Mouse (Mus musculus) megakaryocyte, embryonic 14.5 days (primary cell): ENCODE measurements around the gene Lif.

ENCODE experiments used
- FLI1 ChIP-seq: IDR thresholded peaks from 2 replicates; pipeline ENCODE4 v1.6.1; 2012; ENCODE audit warnings: low read length, inconsistent platforms, mixed read lengths
- GATA1 ChIP-seq: IDR thresholded peaks from 3 replicates; pipeline ENCODE4 v1.6.1; 2012; ENCODE audit warnings: mixed read lengths, low read length, inconsistent platforms, borderline replicate concordance

DNA sequence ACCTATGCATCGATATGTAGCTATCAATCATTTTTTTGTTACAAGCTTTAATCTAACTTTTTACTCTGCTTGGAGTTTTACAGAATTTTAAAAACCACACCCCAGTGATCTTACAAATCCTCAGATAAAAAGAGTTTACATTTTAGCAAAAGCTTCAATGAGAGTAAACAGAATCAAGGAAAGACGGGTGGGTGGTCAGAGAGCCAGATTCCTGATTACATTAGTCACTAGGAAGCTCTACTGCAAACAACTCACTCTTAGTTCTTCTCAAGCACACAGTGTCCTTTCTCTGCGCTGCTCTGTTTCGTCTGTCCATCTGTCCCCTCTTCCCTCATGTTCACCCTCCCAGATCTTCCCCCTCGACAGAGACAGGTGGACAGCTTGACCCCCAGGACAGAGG is 59.9 kb downstream of the Lif start:
- TF ChIP-seq GATA1 (no peak), FLI1 (no peak)
